ENCODE assay signal across 17 mouse cellular contexts in genomic region chrX:11894280-11894662, GRCm38 (mm10).
DNase-seq lines count a peak whose midpoint lies in the region; ATAC-seq and TF ChIP-seq lines count a peak whose summit lies in the region.
"Had no signal": no experiment of that assay in that cellular context is flagged by ENCODE, and none has a peak within 500 bp of the region (broad histone marks: within the 10 kb centered on the region; RNA-seq: fewer than 3 reads in every experiment).

No protein-coding gene starts in this region.

- H3K4me3 ChIP-seq in heart, embryonic 14.5 days (ENCODE audit: control insufficient read depth in 1 of 2, insufficient read depth in 1 of 2, low read depth in 1 of 2, low read length in 2 of 2): no peak overlapping the region
- H3K4me3 ChIP-seq in heart, embryonic 11.5 days (ENCODE audit: low read depth, low read length): no peak overlapping the region
- no peak overlapping the region for H3K4me3 ChIP-seq in midbrain, embryonic 10.5 days
- no peak overlapping the region for H3K4me3 ChIP-seq in midbrain, postnatal 0 days (ENCODE audit: low read depth, low read length)
- H3K4me3 ChIP-seq in midbrain, embryonic 11.5 days (ENCODE audit: low read depth, low read length): no peak overlapping the region
- H3K4me3 ChIP-seq: embryonic facial prominence, embryonic 13.5 days; limb, embryonic 10.5 days had no signal

- no peak for ATAC-seq in heart, embryonic 14.5 days (ENCODE audit: insufficient number of reproducible peaks, insufficient read depth, low FRiP score, low read depth)
- no peak for ATAC-seq in heart, embryonic 11.5 days (replicated peaks; ENCODE audit: insufficient number of reproducible peaks, low FRiP score, low TSS enrichment)
- no peak for ATAC-seq in midbrain, postnatal 0 days (ENCODE audit: low FRiP score)
- peak; percentile 54; the same call in 1 of the 2 replicates for ATAC-seq in midbrain, embryonic 11.5 days (ENCODE audit: low FRiP score)
- ATAC-seq: activated CD4-positive, CD25-positive, alpha-beta regulatory T cell, adult 4 months; hindbrain, embryonic 16.5 days; Patski had no signal

- 31% methylated on average over 6 of the region's 6 CpGs for WGBS in heart, embryonic 14.5 days
- WGBS in heart, embryonic 11.5 days (ENCODE audit: insufficient replicate concordance): 44% methylated on average over 6 of the region's 6 CpGs
- WGBS in midbrain, embryonic 10.5 days: 69% methylated on average over 5 of the region's 6 CpGs
- WGBS in midbrain, postnatal 0 days: 53% methylated on average over 5 of the region's 6 CpGs
- WGBS in midbrain, embryonic 11.5 days: 59% methylated on average over 5 of the region's 6 CpGs

- H3K9me3 ChIP-seq in heart, embryonic 14.5 days (ENCODE audit: control insufficient read depth, low read length): no peaks in the 10 kb centered on the region
- no peaks in the 10 kb centered on the region for H3K9me3 ChIP-seq in heart, embryonic 11.5 days (replicated peaks; ENCODE audit: control insufficient read depth, low read length)
- H3K9me3 ChIP-seq in midbrain, embryonic 10.5 days (replicated peaks): no peaks in the 10 kb centered on the region
- no peaks in the 10 kb centered on the region for H3K9me3 ChIP-seq in midbrain, postnatal 0 days (ENCODE audit: low read length)
- no peaks in the 10 kb centered on the region for H3K9me3 ChIP-seq in midbrain, embryonic 11.5 days (ENCODE audit: control insufficient read depth, low read length)
- H3K9me3 ChIP-seq: embryonic facial prominence, embryonic 13.5 days; limb, embryonic 10.5 days had no signal

- H3K9ac ChIP-seq in heart, embryonic 14.5 days (ENCODE audit: low read length): no peak overlapping the region
- H3K9ac ChIP-seq in heart, embryonic 11.5 days (ENCODE audit: low read depth, low read length): no peak overlapping the region
- no peak overlapping the region for H3K9ac ChIP-seq in midbrain, postnatal 0 days (replicated peaks; ENCODE audit: low read length, poor library complexity, severe bottlenecking)
- H3K9ac ChIP-seq in midbrain, embryonic 11.5 days (ENCODE audit: low read length): no peak overlapping the region
- H3K9ac ChIP-seq: embryonic facial prominence, embryonic 13.5 days had no signal

- H3K27ac ChIP-seq in heart, embryonic 14.5 days (replicated peaks in 1 of 2; ENCODE audit: control insufficient read depth in 1 of 2, insufficient read depth in 1 of 2, low read depth in 2 of 2, low read length in 2 of 2): peak overlapping the region; percentile 41 to 57
- no peak overlapping the region for H3K27ac ChIP-seq in heart, embryonic 11.5 days (ENCODE audit: low read depth, low read length)
- 0 out of 2 replicates have a peak overlapping the region, but pooled peaks have one; percentile 33 for H3K27ac ChIP-seq in midbrain, embryonic 10.5 days (replicated peaks)
- no peak overlapping the region for H3K27ac ChIP-seq in midbrain, postnatal 0 days (ENCODE audit: low read depth, low read length)
- no peak overlapping the region for H3K27ac ChIP-seq in midbrain, embryonic 11.5 days (ENCODE audit: low read depth, low read length)
- H3K27ac ChIP-seq: embryonic facial prominence, embryonic 13.5 days had no signal

- no peaks in the 10 kb centered on the region for H3K36me3 ChIP-seq in heart, embryonic 14.5 days (ENCODE audit: control insufficient read depth, insufficient read depth, low read length)
- H3K36me3 ChIP-seq in heart, embryonic 11.5 days (ENCODE audit: control insufficient read depth, insufficient read depth, low read length): no peaks in the 10 kb centered on the region
- H3K36me3 ChIP-seq in midbrain, embryonic 10.5 days: no peaks in the 10 kb centered on the region
- H3K36me3 ChIP-seq in midbrain, postnatal 0 days (ENCODE audit: insufficient read depth, low read length): no peaks in the 10 kb centered on the region
- no peaks in the 10 kb centered on the region for H3K36me3 ChIP-seq in midbrain, embryonic 11.5 days (ENCODE audit: control insufficient read depth, insufficient read depth, low read length)
- H3K36me3 ChIP-seq: embryonic facial prominence, embryonic 13.5 days; limb, embryonic 10.5 days had no signal

- H3K27me3 ChIP-seq in heart, embryonic 14.5 days (ENCODE audit: control insufficient read depth, insufficient read depth, low read length): no peaks in the 10 kb centered on the region
- peaks cover 3% of the 10 kb centered on the region; the same call in 1 of the 2 replicates for H3K27me3 ChIP-seq in heart, embryonic 11.5 days (ENCODE audit: control insufficient read depth, insufficient read depth, low read length)
- peaks cover 100% of the 10 kb centered on the region for H3K27me3 ChIP-seq in midbrain, embryonic 10.5 days (ENCODE audit: low read depth, poor library complexity, severe bottlenecking)
- peaks cover 4% of the 10 kb centered on the region; the same call in 1 of the 2 replicates for H3K27me3 ChIP-seq in midbrain, postnatal 0 days (ENCODE audit: insufficient read depth, low read length)
- H3K27me3 ChIP-seq in midbrain, embryonic 11.5 days (ENCODE audit: control insufficient read depth, insufficient read depth, low read length): peaks cover 11% of the 10 kb centered on the region; the same call in 1 of the 2 replicates

- DNase-seq in midbrain, embryonic 10.5 days (ENCODE audit: low spot score): no peak
- DNase-seq in midbrain, postnatal 0 days (ENCODE audit: low spot score): no peak
- no peak for DNase-seq in midbrain, embryonic 11.5 days (ENCODE audit: low spot score, missing footprints)
- DNase-seq in cerebellum, adult 8-10 months: no peak
- DNase-seq in embryo, embryonic 11 days: no peak
- DNase-seq: adrenal gland, postnatal 14 days; cerebellum, adult 18-20 months; gastrocnemius, postnatal 14 days; right cerebral cortex, postnatal 4 days had no signal

- TF ChIP-seq CTCF in midbrain, postnatal 0 days (IDR thresholded peaks at IDR 0.05): no peak

- peaks cover 13 to 16% of the 10 kb centered on the region in 2 experiments; a peak in 3 of 4 replicates for H3K4me1 ChIP-seq in heart, embryonic 14.5 days (ENCODE audit: control insufficient read depth in 2 of 2, insufficient read depth in 2 of 2, low read length in 2 of 2)
- H3K4me1 ChIP-seq in heart, embryonic 11.5 days (ENCODE audit: control insufficient read depth, insufficient read depth, low read length): peaks cover 8% of the 10 kb centered on the region
- H3K4me1 ChIP-seq in midbrain, embryonic 10.5 days: peaks cover 43% of the 10 kb centered on the region
- no peaks in the 10 kb centered on the region for H3K4me1 ChIP-seq in midbrain, postnatal 0 days (ENCODE audit: insufficient read depth, low read length)
- H3K4me1 ChIP-seq in midbrain, embryonic 11.5 days (ENCODE audit: control insufficient read depth, insufficient read depth, low read length): 0 out of 2 replicates have a peak, but pooled peaks cover 3% of the 10 kb centered on the region
- H3K4me1 ChIP-seq: embryonic facial prominence, embryonic 13.5 days had no signal

- H3K4me2 ChIP-seq in heart, embryonic 14.5 days (ENCODE audit: low read length): 0 out of 2 replicates have a peak overlapping the region, but pooled peaks have one; percentile 13
- H3K4me2 ChIP-seq in heart, embryonic 11.5 days: no peak overlapping the region
- H3K4me2 ChIP-seq in midbrain, postnatal 0 days (ENCODE audit: low read depth, low read length, poor library complexity, severe bottlenecking): no peak overlapping the region
- H3K4me2 ChIP-seq in midbrain, embryonic 11.5 days: no peak overlapping the region
- H3K4me2 ChIP-seq: embryonic facial prominence, embryonic 13.5 days; liver, embryonic 11.5 days had no signal

Comparison
In these comparisons a context has a peak if more than half of its experiments do, and no peak if none do; other contexts are left out.
1. H3K27ac ChIP-seq: peak in heart, embryonic 14.5 days (2 of 2) and midbrain, embryonic 10.5 days (single experiment); none in heart, embryonic 11.5 days (single experiment), midbrain, postnatal 0 days (single experiment) and midbrain, embryonic 11.5 days (single experiment).